Mouse (Mus musculus) heart, embryonic 11.5 days (tissue): Measurements from ENCODE around the gene Mdm4. TPM values are rescaled to one million over a fixed set of nuclear protein-coding genes. Genes with fewer than 3 reads are reported as not detected.
A peak's percentile ranks its signal among the peaks of the same experiment; 100 is the strongest.

ENCODE experiments used
- ATAC-seq: fragments of 200-750 bp; cut with Nextera tagmentation; replicated peaks from 2 replicates; pipeline ENCODE4 v1.8.0; 2017; ENCODE audit warnings: moderate library complexity; ENCODE audit not compliant: insufficient number of reproducible peaks, low FRiP score, low TSS enrichment
- H3K27ac ChIP-seq: fragments of 300-500 bp; sonication (generic); 2 replicates; pipeline ENCODE4 v1.5.1; 2014; ENCODE audit warnings: mild to moderate bottlenecking, low read depth, low read length
- H3K27me3 ChIP-seq: fragments of 300-500 bp; sonication (generic); 2 replicates; pipeline ENCODE4 v1.6.1; 2014; ENCODE audit warnings: mild to moderate bottlenecking, low read length, mixed read lengths; ENCODE audit not compliant: control insufficient read depth, insufficient read depth
- H3K36me3 ChIP-seq: fragments of 300-500 bp; sonication (generic); 2 replicates; pipeline ENCODE4 v1.6.1; 2014; ENCODE audit warnings: mild to moderate bottlenecking, low read length, moderate library complexity, mixed read lengths; ENCODE audit not compliant: control insufficient read depth, insufficient read depth
- H3K4me1 ChIP-seq: fragments of 300-500 bp; sonication (generic); 2 replicates; pipeline ENCODE4 v1.6.1; 2014; ENCODE audit warnings: low read length; ENCODE audit not compliant: control insufficient read depth, insufficient read depth
- H3K4me2 ChIP-seq: fragments of 300-500 bp; sonication (generic); 2 replicates; pipeline ENCODE4 v1.6.1; 2014; ENCODE audit warnings: mild to moderate bottlenecking, moderate library complexity
- H3K4me3 ChIP-seq: fragments of 300-500 bp; sonication (generic); 2 replicates; pipeline ENCODE4 v1.5.1; 2014; ENCODE audit warnings: low read depth, low read length
- H3K9ac ChIP-seq: fragments of 300-500 bp; sonication (generic); 2 replicates; pipeline ENCODE4 v1.6.1; 2014; ENCODE audit warnings: mild to moderate bottlenecking, low read depth, low read length, moderate library complexity
- H3K9me3 ChIP-seq: fragments of 300-500 bp; sonication (generic); replicated peaks from 2 replicates; pipeline ENCODE4 v1.6.1; 2016; ENCODE audit warnings: low read length; ENCODE audit not compliant: control insufficient read depth
- WGBS: fragments of 180-500 bp; shearing (Covaris S2); extraction: QIAGEN DNeasy Blood & Tissue Kit; methylation state at CpG from one replicate; pipeline ENCODE4 v1.1.7; 2014; ENCODE audit not compliant: insufficient replicate concordance; 5-methylcytosine and 5-hydroxymethylcytosine counted together
- polyA plus RNA-seq: library from polyadenylated mRNA; unstranded; fragments of >200 nt; fragmentation: Nextera tagmentation; extraction: Ambion mirVana; gene quantifications from 2 replicates; pipeline ENCODE4 v1.2.1, GENCODE M21; 2014

Mdm4 gene
- polyA plus RNA-seq, 1 experiment from 2014 or later: 41.2 TPM

DNA sequence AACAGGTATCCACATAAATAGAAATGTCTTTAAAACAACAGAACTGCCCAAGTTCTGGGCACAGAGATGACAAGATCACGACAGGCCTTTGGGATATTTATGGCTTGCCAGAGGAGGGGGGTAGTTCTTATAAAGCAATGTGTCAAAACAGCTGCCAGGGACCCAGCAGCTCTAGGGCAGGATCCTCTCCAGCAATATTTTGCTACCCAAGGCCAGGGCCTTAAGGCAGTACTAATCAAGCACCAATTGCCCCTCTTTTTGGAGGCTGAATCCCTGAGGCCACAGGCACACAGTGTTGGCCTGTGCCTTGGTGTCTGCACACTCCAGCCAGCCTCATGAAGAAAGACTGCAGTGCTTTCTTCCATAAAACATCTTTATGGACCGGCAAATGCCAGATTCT, 66.3 kb downstream of the Mdm4 start:
- ATAC-seq: no peak
- 78% methylated on average over 2 of the region's 2 CpGs for WGBS

DNA sequence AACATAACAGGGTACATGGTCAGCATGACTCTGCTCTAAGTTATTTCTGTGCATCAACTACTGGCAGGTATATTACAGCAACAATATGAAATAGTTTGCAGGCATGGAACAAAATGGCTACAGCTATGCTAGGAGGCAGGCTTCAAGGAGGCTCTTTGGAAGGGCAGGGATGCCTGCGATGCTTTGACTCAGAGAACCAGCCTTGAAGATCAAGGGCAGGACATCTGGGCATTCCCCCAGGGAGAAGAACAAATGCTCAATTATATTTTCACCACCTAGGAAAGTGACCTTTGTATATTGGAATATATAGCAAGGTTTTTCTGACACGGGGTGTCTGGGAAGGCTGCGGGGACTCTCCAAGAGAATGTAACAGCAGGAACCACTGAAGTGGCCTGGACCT, 68.6 kb downstream of the Mdm4 start:
- peaks cover 4% of the 10 kb centered on the region; the same call in 1 of the 2 replicates for H3K4me1 ChIP-seq
- no peak overlapping the region for H3K4me2 ChIP-seq
- 90% methylated on average over 3 of the region's 3 CpGs for WGBS
- no peaks in the 10 kb centered on the region for H3K36me3 ChIP-seq
- H3K27me3 ChIP-seq: no peaks in the 10 kb centered on the region
- no peak overlapping the region for H3K9ac ChIP-seq
- H3K9me3 ChIP-seq: no peaks in the 10 kb centered on the region
- ATAC-seq: no peak
- H3K4me3 ChIP-seq: no peak overlapping the region
- H3K27ac ChIP-seq: no peak overlapping the region

More for the DNA sequence above, 66.3 kb downstream of the Mdm4 start:
- Histone ChIP-seq H3K9me3 (no peaks in the 10 kb centered on the region), H3K4me3 (no peak overlapping the region), H3K9ac (no peak overlapping the region), H3K36me3 (no peaks in the 10 kb centered on the region), H3K4me1 (peaks cover 4% of the 10 kb centered on the region; the same call in 1 of the 2 replicates), H3K27ac (no peak overlapping the region), H3K4me2 (no peak overlapping the region), H3K27me3 (no peaks in the 10 kb centered on the region)

DNA sequence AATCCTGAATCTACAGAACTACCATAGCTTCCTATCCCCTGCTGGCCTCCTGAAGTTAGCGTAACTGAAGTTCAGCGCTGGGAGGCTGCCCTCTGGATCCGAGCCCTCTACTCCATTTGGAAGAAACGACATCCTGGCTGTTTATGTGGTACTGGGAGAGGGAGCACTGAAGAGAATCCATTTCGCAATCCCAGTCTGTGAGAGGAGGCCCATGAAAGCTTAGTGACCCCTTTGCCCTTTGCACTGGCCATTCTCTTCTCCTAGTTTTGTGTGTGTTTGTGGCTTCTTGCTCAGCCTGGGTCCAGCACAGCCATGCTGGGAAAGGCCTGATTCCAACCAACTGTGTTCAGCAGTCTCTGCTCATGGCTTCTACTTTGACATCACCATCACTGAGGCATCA, 73.6 kb downstream of the Mdm4 start:
- no peak for ATAC-seq
- no peak overlapping the region for H3K9ac ChIP-seq
- H3K27ac ChIP-seq: no peak overlapping the region
- no peaks in the 10 kb centered on the region for H3K36me3 ChIP-seq
- H3K9me3 ChIP-seq: no peaks in the 10 kb centered on the region
- 77% methylated on average over 5 of the region's 5 CpGs for WGBS
- H3K4me1 ChIP-seq: no peaks in the 10 kb centered on the region
- no peak overlapping the region for H3K4me3 ChIP-seq
- no peak overlapping the region for H3K4me2 ChIP-seq
- H3K27me3 ChIP-seq: no peaks in the 10 kb centered on the region

DNA sequence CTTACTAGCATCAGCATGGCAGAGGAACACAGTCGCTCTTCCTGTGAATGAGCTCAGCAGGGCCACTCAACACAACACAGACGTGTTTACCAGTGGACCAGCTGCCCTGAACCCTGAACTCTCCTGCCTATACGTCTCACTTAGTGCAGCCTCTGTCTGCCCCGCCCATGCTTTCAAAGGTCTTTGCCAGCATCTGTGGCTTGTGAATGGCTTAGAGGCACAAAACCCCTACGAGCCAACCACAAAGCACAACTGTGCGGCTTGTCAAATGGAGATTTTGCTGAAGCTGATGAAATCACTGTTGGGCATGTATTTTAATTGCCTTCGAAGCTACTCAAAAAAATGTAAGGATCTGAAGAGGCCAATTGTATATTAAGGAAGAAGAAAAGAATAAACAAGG, 82.5 kb downstream of the Mdm4 start:
- Histone ChIP-seq H3K27me3 (no peaks in the 10 kb centered on the region), H3K4me2 (no peak overlapping the region), H3K27ac (no peak overlapping the region), H3K4me3 (no peak overlapping the region), H3K9ac (no peak overlapping the region), H3K9me3 (no peaks in the 10 kb centered on the region), H3K36me3 (no peaks in the 10 kb centered on the region), H3K4me1 (no peaks in the 10 kb centered on the region)
- no peak for ATAC-seq
- 55% methylated on average over 7 of the region's 7 CpGs for WGBS

DNA sequence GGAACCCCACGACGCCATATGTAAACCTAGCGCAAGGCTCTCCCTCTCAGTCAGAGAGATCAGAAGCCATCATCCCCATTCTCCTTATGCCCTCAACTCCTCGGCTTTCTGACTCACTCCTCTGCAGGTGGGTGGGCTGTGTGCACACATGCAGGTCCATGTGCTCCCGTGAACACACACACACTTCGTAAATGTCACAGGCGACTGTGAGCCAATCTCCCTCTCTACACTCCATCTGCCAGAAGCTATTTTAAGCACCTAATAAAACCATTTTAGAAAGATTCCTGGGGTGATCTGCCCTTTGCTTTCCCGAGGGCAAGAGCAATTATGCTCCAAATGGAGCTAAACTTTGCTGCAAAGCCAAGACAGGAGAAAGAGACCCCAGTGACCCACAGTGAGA, 84.5 kb downstream of the Mdm4 start:
- no peaks in the 10 kb centered on the region for H3K9me3 ChIP-seq
- no peaks in the 10 kb centered on the region for H3K27me3 ChIP-seq
- no peaks in the 10 kb centered on the region for H3K4me1 ChIP-seq
- no peak overlapping the region for H3K4me3 ChIP-seq
- no peak overlapping the region for H3K4me2 ChIP-seq
- no peak overlapping the region for H3K27ac ChIP-seq
- no peaks in the 10 kb centered on the region for H3K36me3 ChIP-seq
- WGBS: 69% methylated on average over 8 of the region's 8 CpGs
- ATAC-seq: no peak
- H3K9ac ChIP-seq: no peak overlapping the region

DNA sequence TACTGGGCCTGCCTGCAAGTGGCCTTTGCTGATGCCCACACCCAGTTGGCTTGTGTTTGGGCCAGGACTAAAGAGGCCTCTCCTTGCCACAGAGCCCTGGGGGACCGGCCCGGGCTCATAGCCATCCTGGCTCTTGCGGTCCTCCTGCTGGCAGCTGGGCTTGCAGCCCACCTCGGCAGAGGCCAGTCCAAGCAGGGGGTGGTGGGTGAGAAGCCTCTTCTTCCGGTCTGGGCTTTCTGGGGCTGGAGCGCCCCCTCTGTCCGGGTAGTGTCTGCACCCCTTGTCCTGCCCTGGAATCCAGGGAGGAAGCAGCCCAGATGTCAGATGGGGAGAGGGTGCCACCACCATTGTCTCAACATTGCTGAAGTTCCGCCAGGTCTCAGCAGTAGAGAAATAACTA, 91.4 kb downstream of the Mdm4 start:
- no peak overlapping the region for H3K4me2 ChIP-seq

DNA sequence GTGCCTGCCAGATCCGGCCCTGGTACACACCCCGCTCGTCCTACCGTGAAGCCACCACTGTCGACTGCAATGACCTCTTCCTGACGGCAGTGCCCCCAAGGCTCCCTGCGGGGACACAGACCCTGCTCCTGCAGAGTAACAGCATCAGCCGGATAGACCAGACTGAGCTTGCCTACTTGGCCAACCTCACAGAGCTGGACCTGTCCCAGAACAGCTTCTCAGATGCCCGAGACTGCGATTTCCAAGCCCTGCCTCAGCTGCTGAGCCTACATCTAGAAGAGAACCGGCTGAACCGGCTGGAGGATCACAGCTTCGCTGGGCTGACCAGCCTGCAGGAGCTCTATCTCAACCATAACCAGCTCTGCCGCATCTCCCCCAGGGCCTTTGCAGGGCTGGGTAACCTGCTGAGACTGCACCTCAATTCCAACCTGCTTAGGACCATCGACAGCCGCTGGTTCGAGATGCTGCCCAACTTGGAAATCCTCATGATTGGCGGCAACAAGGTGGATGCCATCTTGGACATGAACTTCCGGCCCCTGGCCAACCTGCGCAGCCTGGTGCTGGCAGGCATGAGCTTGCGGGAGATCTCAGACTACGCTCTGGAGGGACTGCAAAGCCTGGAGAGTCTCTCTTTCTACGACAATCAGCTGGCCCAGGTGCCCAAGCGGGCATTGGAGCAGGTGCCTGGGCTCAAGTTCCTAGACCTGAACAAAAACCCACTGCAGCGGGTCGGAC, 92.9 kb downstream of the Mdm4 start:
- H3K27ac ChIP-seq: no peak overlapping the region
- no peak overlapping the region for H3K4me3 ChIP-seq
- ATAC-seq: no peak
- H3K4me1 ChIP-seq: 0 out of 2 replicates have a peak, but pooled peaks cover 2% of the 10 kb centered on the region
- H3K27me3 ChIP-seq: no peaks in the 10 kb centered on the region
- H3K4me2 ChIP-seq: no peak overlapping the region
- H3K9ac ChIP-seq: no peak overlapping the region
- H3K9me3 ChIP-seq: no peaks in the 10 kb centered on the region
- 81% methylated on average over 26 of the region's 26 CpGs for WGBS
- no peaks in the 10 kb centered on the region for H3K36me3 ChIP-seq

More for the DNA sequence above, 91.4 kb downstream of the Mdm4 start:
- Histone ChIP-seq H3K9ac (no peak overlapping the region), H3K27ac (no peak overlapping the region), H3K36me3 (no peaks in the 10 kb centered on the region), H3K9me3 (no peaks in the 10 kb centered on the region), H3K4me3 (no peak overlapping the region), H3K4me1 (0 out of 2 replicates have a peak, but pooled peaks cover 2% of the 10 kb centered on the region), H3K27me3 (no peaks in the 10 kb centered on the region)
- WGBS: 57% methylated on average over 8 of the region's 8 CpGs
- ATAC-seq: no peak

DNA sequence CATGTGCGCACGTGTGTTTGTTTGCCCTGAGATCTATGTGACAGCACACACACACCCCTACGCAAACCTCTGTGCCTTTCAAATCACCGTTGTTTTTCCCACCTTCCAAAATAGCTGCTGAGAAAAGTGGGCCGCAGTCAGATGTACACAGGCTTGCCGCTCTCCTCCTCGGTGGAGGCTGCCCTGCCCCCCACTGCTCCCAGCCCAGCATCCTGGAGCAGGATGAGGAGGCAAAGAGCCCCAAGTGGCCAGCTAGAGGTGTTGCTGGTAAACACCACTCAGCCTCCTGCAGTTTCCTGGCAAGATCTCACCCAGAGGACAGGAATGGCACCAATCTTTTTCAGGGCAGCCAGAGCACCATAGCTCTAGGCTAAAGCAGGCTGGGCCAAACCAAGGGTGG, 95.5 kb downstream of the Mdm4 start:
- H3K4me1 ChIP-seq: peaks cover 5% of the 10 kb centered on the region; the same call in 1 of the 2 replicates
- no peaks in the 10 kb centered on the region for H3K36me3 ChIP-seq
- no peak overlapping the region for H3K4me2 ChIP-seq
- H3K9ac ChIP-seq: no peak overlapping the region
- 26% methylated on average over 7 of the region's 7 CpGs for WGBS
- ATAC-seq: peak; percentile 46; the same call in 1 of the 2 replicates
- H3K9me3 ChIP-seq: no peaks in the 10 kb centered on the region
- no peaks in the 10 kb centered on the region for H3K27me3 ChIP-seq
- H3K27ac ChIP-seq: no peak overlapping the region
- H3K4me3 ChIP-seq: no peak overlapping the region

DNA sequence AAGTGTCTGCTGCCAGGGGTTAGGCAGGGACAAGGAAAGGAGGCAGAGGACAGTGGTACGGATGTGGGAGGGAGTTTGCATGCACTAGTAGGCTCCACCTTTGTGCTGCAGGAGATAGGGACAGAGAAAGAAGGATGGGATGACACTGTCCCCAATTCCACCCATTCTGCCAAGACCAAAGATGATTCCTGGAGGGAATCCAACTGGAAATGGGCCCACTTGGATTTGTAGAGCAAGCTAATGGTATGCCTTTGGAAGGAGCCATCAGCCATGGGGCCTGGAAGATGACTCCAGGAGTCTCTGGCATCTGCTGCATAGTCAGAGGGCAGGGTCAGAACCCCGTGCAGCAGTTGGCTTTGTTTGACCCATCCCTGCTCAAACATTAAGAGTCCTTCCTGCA, 97.9 kb downstream of the Mdm4 start:
- Histone ChIP-seq H3K4me1 (peaks cover 10% of the 10 kb centered on the region), H3K36me3 (no peaks in the 10 kb centered on the region), H3K9me3 (no peaks in the 10 kb centered on the region), H3K27me3 (no peaks in the 10 kb centered on the region), H3K9ac (no peak overlapping the region), H3K27ac (no peak overlapping the region), H3K4me3 (no peak overlapping the region), H3K4me2 (no peak overlapping the region)
- ATAC-seq: no peak
- 52% methylated on average over 2 of the region's 2 CpGs for WGBS
